Mouse (Mus musculus) E14TG2a.4 (cell line): ENCODE data around the gene Creg2.

Source experiments
- H3K27me3 ChIP-seq: 2 replicates; pipeline ENCODE4 v1.6.1; 2014; ENCODE audit warnings: low read length, control low read depth; ENCODE audit not compliant: insufficient read depth
- H3K36me3 ChIP-seq: 2 replicates; pipeline ENCODE4 v1.6.1; 2014; ENCODE audit warnings: low read length, control low read depth; ENCODE audit not compliant: insufficient read depth
- H3K4me1 ChIP-seq: replicated peaks from 2 replicates; pipeline ENCODE4 v1.6.1; 2014; ENCODE audit warnings: low read depth, low read length, control low read depth
- H3K4me3 ChIP-seq: replicated peaks from 2 replicates; pipeline ENCODE4 v1.5.1; 2014; ENCODE audit warnings: mild to moderate bottlenecking, low read length
- H3K9me3 ChIP-seq: 2 replicates; pipeline ENCODE4 v1.6.1; 2014; ENCODE audit warnings: low read length, control low read depth
- CTCF ChIP-seq: conservative IDR thresholded peaks from 2 replicates; pipeline ENCODE4 v1.5.1; 2014; ENCODE audit warnings: low read length
- NANOG ChIP-seq: IDR thresholded peaks from 2 replicates; pipeline ENCODE4 v1.6.1; 2014; ENCODE audit warnings: borderline replicate concordance, low read length, mixed read lengths
- POU5F1 ChIP-seq: IDR thresholded peaks from 2 replicates; pipeline ENCODE4 v1.6.1; 2014; ENCODE audit warnings: low read length, borderline replicate concordance

Gene Creg2

GRCm38 (mm10) chr1:39651241-39651548 is at the start of gene Creg2:
Gene Creg2, minus strand, starts transcription at chr1:39651474.
- Histone ChIP-seq H3K9me3 (no peaks in the 10 kb centered on the region), H3K4me3 (peak within 1 kb of the TSS; percentile 79), H3K27me3 (peaks cover 45% of the 10 kb centered on the region), H3K36me3 (no peaks in the 10 kb centered on the region), H3K4me1 (peaks cover 27% of the 10 kb centered on the region)
- TF ChIP-seq CTCF (no peak), NANOG (no peak), POU5F1 (no peak)

GRCm38 (mm10) chr1:39700599-39701273 is 49.5 kb upstream of the Creg2 start:
- Histone ChIP-seq H3K4me1 (no peaks in the 10 kb centered on the region), H3K27me3 (0 out of 2 replicates have a peak, but pooled peaks cover 2% of the 10 kb centered on the region), H3K4me3 (no peak overlapping the region), H3K9me3 (no peaks in the 10 kb centered on the region), H3K36me3 (no peaks in the 10 kb centered on the region)
- TF ChIP-seq NANOG (no peak), CTCF (no peak), POU5F1 (no peak)

GRCm38 (mm10) chr1:39698456-39698855 is 47.2 kb upstream of the Creg2 start:
- Histone ChIP-seq H3K9me3 (no peaks in the 10 kb centered on the region), H3K4me1 (no peaks in the 10 kb centered on the region), H3K36me3 (no peaks in the 10 kb centered on the region), H3K27me3 (0 out of 2 replicates have a peak, but pooled peaks cover 2% of the 10 kb centered on the region), H3K4me3 (no peak overlapping the region)
- TF ChIP-seq NANOG (no peak), CTCF (no peak), POU5F1 (no peak)

GRCm38 (mm10) chr1:39695198-39695597 is 43.9 kb upstream of the Creg2 start:
- H3K4me3 ChIP-seq = no peak overlapping the region
- H3K4me1 ChIP-seq = no peaks in the 10 kb centered on the region
- no peaks in the 10 kb centered on the region for H3K36me3 ChIP-seq
- peaks cover 12% of the 10 kb centered on the region for H3K27me3 ChIP-seq
- TF ChIP-seq POU5F1 (no peak), CTCF (no peak), NANOG (no peak)
- no peaks in the 10 kb centered on the region for H3K9me3 ChIP-seq

- Histone ChIP-seq H3K36me3 (no peaks in the 10 kb centered on the region), H3K9me3 (no peaks in the 10 kb centered on the region), H3K4me3 (no peak overlapping the region), H3K27me3 (peaks cover 12% of the 10 kb centered on the region), H3K4me1 (no peaks in the 10 kb centered on the region)
- TF ChIP-seq NANOG = no peak
- no peak for TF ChIP-seq POU5F1
- no peak for TF ChIP-seq CTCF
Measured at GRCm38 (mm10) chr1:39694756-39695155, 43.5 kb upstream of the Creg2 start.

- no peak for TF ChIP-seq POU5F1
- TF ChIP-seq CTCF = no peak
- Histone ChIP-seq H3K27me3 (peaks cover 10% of the 10 kb centered on the region), H3K9me3 (peaks cover 8% of the 10 kb centered on the region; the same call in 1 of the 2 replicates), H3K4me1 (no peaks in the 10 kb centered on the region), H3K36me3 (no peaks in the 10 kb centered on the region), H3K4me3 (no peak overlapping the region)
Measured at GRCm38 (mm10) chr1:39691974-39692373, 40.7 kb upstream of the Creg2 start.

- peaks cover 10% of the 10 kb centered on the region for H3K27me3 ChIP-seq
- H3K4me1 ChIP-seq = no peaks in the 10 kb centered on the region
- H3K9me3 ChIP-seq = peaks cover 9% of the 10 kb centered on the region; the same call in 1 of the 2 replicates
- H3K4me3 ChIP-seq = no peak overlapping the region
- TF ChIP-seq POU5F1 = no peak
- no peak for TF ChIP-seq NANOG
- no peak for TF ChIP-seq CTCF
- H3K36me3 ChIP-seq = no peaks in the 10 kb centered on the region
Measured at GRCm38 (mm10) chr1:39691061-39691460, 39.8 kb upstream of the Creg2 start.

- Histone ChIP-seq H3K9me3 (peaks cover 9% of the 10 kb centered on the region; the same call in 1 of the 2 replicates), H3K36me3 (no peaks in the 10 kb centered on the region), H3K4me1 (no peaks in the 10 kb centered on the region), H3K27me3 (peaks cover 10% of the 10 kb centered on the region), H3K4me3 (no peak overlapping the region)
- no peak for TF ChIP-seq POU5F1
- no peak for TF ChIP-seq CTCF
- TF ChIP-seq NANOG = no peak
Measured at GRCm38 (mm10) chr1:39688573-39688972, 37.3 kb upstream of the Creg2 start.

GRCm38 (mm10) chr1:39687279-39687678 is 36.0 kb upstream of the Creg2 start:
- H3K9me3 ChIP-seq = peaks cover 9% of the 10 kb centered on the region; the same call in 1 of the 2 replicates
- H3K4me1 ChIP-seq = no peaks in the 10 kb centered on the region
- H3K4me3 ChIP-seq = no peak overlapping the region
- H3K27me3 ChIP-seq = peaks cover 10% of the 10 kb centered on the region
- TF ChIP-seq NANOG (no peak), CTCF (no peak), POU5F1 (no peak)
- no peaks in the 10 kb centered on the region for H3K36me3 ChIP-seq
